ENCODE assay signal across 8 mouse cellular contexts in the genomic region with DNA sequence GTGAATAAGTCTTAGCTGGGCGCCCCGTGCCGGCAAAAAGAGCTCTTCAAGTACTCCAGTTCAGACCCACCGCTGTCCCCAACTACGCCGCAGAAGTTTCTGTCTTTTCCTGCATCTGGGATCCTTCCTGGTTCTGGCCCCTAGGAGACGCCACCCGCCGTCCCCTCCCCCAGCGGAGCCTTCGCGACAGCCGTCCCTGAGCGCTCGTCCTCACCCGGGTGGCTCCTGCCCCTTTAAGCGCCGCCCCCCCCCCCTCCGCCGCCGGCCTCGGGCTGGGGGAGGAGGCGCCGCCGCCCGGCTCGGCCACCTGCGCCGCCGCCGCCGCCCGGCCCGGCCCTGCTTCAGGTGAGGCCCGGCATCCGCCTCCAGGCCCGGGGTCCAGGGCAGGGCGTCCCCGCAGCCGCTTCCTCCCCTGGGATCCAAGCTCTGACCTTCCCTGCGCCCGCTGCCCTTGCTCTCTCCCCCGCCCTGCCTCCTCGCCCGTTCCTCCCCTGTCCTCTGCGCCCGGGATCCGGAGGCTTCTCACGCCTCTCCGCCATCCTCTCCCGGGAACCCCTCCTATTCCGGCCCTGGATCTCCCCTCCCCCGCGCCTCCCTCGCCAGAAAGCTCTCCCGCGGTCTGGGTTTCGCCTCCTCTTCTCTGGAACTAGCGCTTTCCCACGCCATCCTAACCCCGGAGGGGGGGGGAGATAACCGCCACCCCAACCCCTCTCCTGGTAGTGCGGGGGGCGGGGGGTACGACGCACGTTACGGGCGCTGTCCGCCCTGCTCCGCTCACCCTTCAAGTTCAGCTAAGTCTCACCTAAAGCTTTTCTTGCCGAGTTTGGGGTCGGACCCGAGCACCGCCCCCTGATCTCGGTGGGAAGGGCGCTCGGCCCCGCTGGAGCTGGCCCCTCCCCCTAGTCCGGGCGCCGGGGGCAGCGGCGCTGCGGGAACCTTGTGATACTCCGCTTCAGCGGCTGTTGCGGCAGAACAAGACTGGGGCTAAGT. TPM values are rescaled to one million over a fixed set of nuclear protein-coding genes. Genes with fewer than 3 reads are reported as not detected.
DNase-seq lines count a peak whose midpoint lies in the region; ATAC-seq lines count a peak whose summit lies in the region.

No protein-coding gene starts in this region.

- H3K36me3 ChIP-seq in hindbrain, embryonic 14.5 days (replicated peaks; ENCODE audit: control insufficient read depth, insufficient read depth) = peaks cover 30% of the 10 kb centered on the region

- H3K27ac ChIP-seq in hindbrain, embryonic 14.5 days = peak overlapping the region; percentile 79

- peak overlapping the region; percentile 70 for H3K9ac ChIP-seq in hindbrain, embryonic 14.5 days

- peaks cover 30% of the 10 kb centered on the region for H3K4me1 ChIP-seq in hindbrain, embryonic 14.5 days (replicated peaks; ENCODE audit: control insufficient read depth, insufficient read depth, low read length)

- WGBS in hindbrain, embryonic 14.5 days = under 1% methylated on average over 58 of the region's 88 CpGs

- H3K4me2 ChIP-seq in hindbrain, embryonic 14.5 days (replicated peaks) = peak overlapping the region; percentile 79

- no peaks in the 10 kb centered on the region for H3K9me3 ChIP-seq in hindbrain, embryonic 14.5 days (ENCODE audit: control insufficient read depth, low read length)

- ATAC-seq in hindbrain, embryonic 14.5 days (ENCODE audit: low FRiP score) = peak; percentile 56
- peak; percentile 13 for ATAC-seq in megakaryocyte progenitor cell, adult 5-6 weeks (replicated peaks; ENCODE audit: poor library complexity)

- peak; percentile 93 for DNase-seq in ZHBTc4 (ENCODE audit: low read depth, low spot score)
- DNase-seq in cerebellum, postnatal 25 days = peak; percentile 85 to 90
- DNase-seq in frontal cortex, postnatal 25 days (ENCODE audit: low spot score in 2 of 2) = peak; percentile 42 to 49
- DNase-seq in hindbrain, embryonic 14.5 days (ENCODE audit: low spot score) = peak; percentile 74
- DNase-seq in left cerebral cortex, postnatal 14 days (ENCODE audit: low spot score in 2 of 2) = peak; percentile 75 to 77
- DNase-seq in right cerebral cortex, postnatal 25 days = peak; percentile 75
- DNase-seq in urinary bladder, postnatal 36 days (ENCODE audit: low spot score in 2 of 2) = peak; percentile 68 to 84

- intact Hi-C loops in left cerebral cortex, postnatal 14 days (cut with DNase I) = no loop called here

- H3K27me3 ChIP-seq in hindbrain, embryonic 14.5 days (ENCODE audit: control insufficient read depth, insufficient read depth, low read length) = no peaks in the 10 kb centered on the region

- H3K4me3 ChIP-seq in hindbrain, embryonic 14.5 days (replicated peaks; ENCODE audit: low read length) = peak overlapping the region; percentile 57

RNA-seq across cellular contexts. Expression of a gene that starts 1.4 kb away (rescaled TPM):
- 17.7 and 19.0 TPM in 2 replicates for polyA plus RNA-seq in hindbrain, embryonic 14.5 days (2014; fragmentation: Nextera tagmentation; extraction: Ambion mirVana)
- 10 to 100 TPM; 30.6 to 32.4 TPM for total RNA-seq in left cerebral cortex, postnatal 14 days (2021)
- total RNA-seq in megakaryocyte progenitor cell, adult 5-6 weeks (2015) = 35.5 and 40.3 TPM in 2 replicates
- total RNA-seq in megakaryocyte progenitor cell, adult 5-6 weeks (2017) = 13.2 and 15.0 TPM in 2 replicates

RNA-seq across cellular contexts. Expression of a gene that starts 9.7 kb away (rescaled TPM):
- 2,242 and 2,471 TPM in 2 replicates for polyA plus RNA-seq in hindbrain, embryonic 14.5 days (2014; fragmentation: Nextera tagmentation; extraction: Ambion mirVana)
- total RNA-seq in left cerebral cortex, postnatal 14 days (2021) = 1,000 to 10,000 TPM; 1,697 to 1,804 TPM
- total RNA-seq in megakaryocyte progenitor cell, adult 5-6 weeks (2015) = 1,546 and 1,583 TPM in 2 replicates
- total RNA-seq in megakaryocyte progenitor cell, adult 5-6 weeks (2017) = 2,698 and 2,700 TPM in 2 replicates

RNA-seq across cellular contexts. Expression of a gene that starts 34.0 kb away (rescaled TPM):
- polyA plus RNA-seq in hindbrain, embryonic 14.5 days (2014; fragmentation: Nextera tagmentation; extraction: Ambion mirVana) = 393 and 410 TPM in 2 replicates
- 100 to 1,000 TPM; 131 to 134 TPM for total RNA-seq in left cerebral cortex, postnatal 14 days (2021)
- 247 and 270 TPM in 2 replicates for total RNA-seq in megakaryocyte progenitor cell, adult 5-6 weeks (2015)
- total RNA-seq in megakaryocyte progenitor cell, adult 5-6 weeks (2017) = 310 and 351 TPM in 2 replicates

RNA-seq across cellular contexts. Expression of a gene that starts 57.4 kb away (rescaled TPM):
- polyA plus RNA-seq in hindbrain, embryonic 14.5 days (2014; fragmentation: Nextera tagmentation; extraction: Ambion mirVana) = 558 and 592 TPM in 2 replicates
- 100 to 1,000 TPM; 306 to 320 TPM for total RNA-seq in left cerebral cortex, postnatal 14 days (2021)
- total RNA-seq in megakaryocyte progenitor cell, adult 5-6 weeks (2015) = 1,210 and 1,292 TPM in 2 replicates
- total RNA-seq in megakaryocyte progenitor cell, adult 5-6 weeks (2017) = 2,424 and 2,528 TPM in 2 replicates

Comparison
In these comparisons a context has a peak if more than half of its experiments do, and no peak if none do; other contexts are left out.
1. Peak in every context shown above with its lines: DNase-seq, ATAC-seq, H3K4me3 ChIP-seq and H3K27ac ChIP-seq.